Mouse (Mus musculus) ES-E14 (cell line): Measurements from ENCODE around the gene Ptprr. TPM values are rescaled to one million over a fixed set of nuclear protein-coding genes. Genes with fewer than 3 reads are reported as not detected.

Experiments used
- DNase-seq: peaks from one replicate; pipeline ENCODE4 v3.0.0-alpha.2; 2013; ENCODE audit warnings: low read depth, low spot score
- H3K27ac ChIP-seq: 2 replicates; pipeline ENCODE4 v1.5.1; 2012; ENCODE audit warnings: low read depth, mild to moderate bottlenecking, low read length, moderate library complexity, mixed read lengths; ENCODE audit not compliant: poor library complexity, insufficient read depth, severe bottlenecking
- H3K36me3 ChIP-seq: 2 replicates; pipeline ENCODE4 v1.6.1; 2012; ENCODE audit warnings: mild to moderate bottlenecking, low read length, moderate library complexity, mixed read lengths; ENCODE audit not compliant: control insufficient read depth, poor library complexity, insufficient read depth, severe bottlenecking
- H3K4me1 ChIP-seq, 2 experiments: fragments of 150-350 bp in 1 of 2; sonication (generic) in 1 of 2; 2 replicates each; pipeline ENCODE4 v1.6.1; 2012; ENCODE audit warnings: low read length in 2 of 2, mild to moderate bottlenecking in 1 of 2, mixed read lengths in 1 of 2; ENCODE audit not compliant: control insufficient read depth in 2 of 2, insufficient read depth in 2 of 2, poor library complexity in 1 of 2
- H3K4me3 ChIP-seq, 2 experiments: fragments of 150-350 bp in 1 of 2; sonication (generic) in 1 of 2; 2 replicates each; pipeline ENCODE4 v1.5.1; 2012; ENCODE audit warnings: low read length in 2 of 2, low read depth in 1 of 2, mild to moderate bottlenecking in 1 of 2, mixed read lengths in 1 of 2; ENCODE audit not compliant: insufficient read depth in 1 of 2, poor library complexity in 1 of 2, severe bottlenecking in 1 of 2
- H3K9ac ChIP-seq: 2 replicates; pipeline ENCODE4 v1.6.1; 2012; ENCODE audit warnings: low read depth, mild to moderate bottlenecking, low read length, mixed read lengths; ENCODE audit not compliant: poor library complexity, insufficient read depth, severe bottlenecking
- H3K9me3 ChIP-seq: fragments of 150-350 bp; sonication (generic); 2 replicates; pipeline ENCODE4 v1.6.1; 2012; ENCODE audit warnings: low read depth, mild to moderate bottlenecking, low read length; ENCODE audit not compliant: control insufficient read depth, insufficient read depth
- CHD2 ChIP-seq: IDR thresholded peaks from 2 replicates; pipeline ENCODE4 v1.6.1; 2014; ENCODE audit warnings: mild to moderate bottlenecking, low read depth, low read length, inconsistent platforms
- HCFC1 ChIP-seq: IDR thresholded peaks from 2 replicates; pipeline ENCODE4 v1.6.1; 2012; ENCODE audit warnings: low read length, inconsistent platforms, borderline replicate concordance; ENCODE audit not compliant: insufficient read depth
- MAFK ChIP-seq: IDR thresholded peaks from 2 replicates; pipeline ENCODE4 v1.6.1; 2014; ENCODE audit warnings: mild to moderate bottlenecking, low read depth, low read length, inconsistent platforms; ENCODE audit not compliant: insufficient read depth
- ZC3H11A ChIP-seq: IDR thresholded peaks from 2 replicates; pipeline ENCODE4 v1.6.1; 2012; ENCODE audit warnings: low read depth, mild to moderate bottlenecking, inconsistent platforms, low read length, borderline replicate concordance
- ZNF384 ChIP-seq: IDR thresholded peaks from 2 replicates; pipeline ENCODE4 v1.6.1; 2012; ENCODE audit warnings: low read depth, low read length, inconsistent platforms
- in situ Hi-C, 2 experiments: fragments of 600-800 bp; cut with MboI; formaldehyde crosslinking; loops; one replicate each; pipeline ENCODE4 v1.15.1; 2025; ENCODE audit warnings: low sequenced_read_pairs in 2 of 2, inconsistent platforms in 1 of 2; ENCODE audit not compliant: unreplicated experiment in 2 of 2
- total RNA-seq: library from RNA; depleted of rRNA; stranded (reverse); fragments of 300-350 nt; gene quantifications from 2 replicates; pipeline ENCODE4 v1.2.3, GENCODE M21; 2012

Ptprr gene
- total RNA-seq, 1 experiment: 0.13 TPM

- H3K4me3 ChIP-seq: no peak overlapping the region
- H3K27ac ChIP-seq: no peak overlapping the region
- in situ Hi-C loops: no loop called here
- no peaks in the 10 kb centered on the region for H3K36me3 ChIP-seq
- H3K9ac ChIP-seq: no peak overlapping the region
- no peak for DNase-seq
- TF ChIP-seq ZNF384: no peak
- no peak for TF ChIP-seq ZC3H11A
- TF ChIP-seq MAFK: no peak
- H3K4me1 ChIP-seq: peaks cover 0 to 4% of the 10 kb centered on the region in 2 experiments; a peak in 1 of 4 replicates
- no peaks in the 10 kb centered on the region for H3K9me3 ChIP-seq
Measured at GRCm38 (mm10) chr10:116272156-116272555, 254.1 kb downstream of the Ptprr start.

- H3K4me3 ChIP-seq: no peak within 1 kb of the TSS
- H3K9me3 ChIP-seq: no peaks in the 10 kb centered on the region
- DNase-seq: no peak
- no peaks in the 10 kb centered on the region for H3K36me3 ChIP-seq
- 0 out of 4 replicates have a peak, but pooled peaks cover 0 to 2% of the 10 kb centered on the region in 2 experiments for H3K4me1 ChIP-seq
- H3K27ac ChIP-seq: no peak within 1 kb of the TSS
- TF ChIP-seq MAFK (no peak), CHD2 (no peak), HCFC1 (no peak), ZC3H11A (no peak), ZNF384 (no peak)
- H3K9ac ChIP-seq: no peak within 1 kb of the TSS
- in situ Hi-C loops: no loop called here
Measured at GRCm38 (mm10) chr10:116275280-116275679, 257.3 kb downstream of the Ptprr start, which contains the start of gene Ptprb. Gene Ptprb (plus strand): TSS chr10:116275523.

- Histone ChIP-seq H3K4me1 (peaks cover 2 to 7% of the 10 kb centered on the region in 2 experiments; a peak in 2 of 4 replicates), H3K36me3 (no peaks in the 10 kb centered on the region), H3K4me3 (no peak overlapping the region), H3K9ac (no peak overlapping the region), H3K9me3 (no peaks in the 10 kb centered on the region), H3K27ac (no peak overlapping the region)
- TF ChIP-seq ZC3H11A (no peak), HCFC1 (no peak), CHD2 (no peak), MAFK (no peak), ZNF384 (no peak)
- no peak for DNase-seq
- in situ Hi-C loops: no loop called here
Measured at GRCm38 (mm10) chr10:116286697-116287344, 268.8 kb downstream of the Ptprr start.

GRCm38 (mm10) chr10:116288130-116288529, 270.1 kb downstream of the Ptprr start:
- Histone ChIP-seq H3K27ac (no peak overlapping the region), H3K36me3 (no peaks in the 10 kb centered on the region), H3K4me3 (no peak overlapping the region), H3K9ac (no peak overlapping the region), H3K9me3 (no peaks in the 10 kb centered on the region), H3K4me1 (peaks cover 2 to 7% of the 10 kb centered on the region in 2 experiments; a peak in 2 of 4 replicates)
- in situ Hi-C loops: no loop called here
- DNase-seq: peak; percentile 58
- TF ChIP-seq ZC3H11A (no peak), MAFK (peak; percentile 83)

- peaks cover 2 to 7% of the 10 kb centered on the region in 2 experiments; a peak in 2 of 4 replicates for H3K4me1 ChIP-seq
- no peak overlapping the region for H3K9ac ChIP-seq
- in situ Hi-C loops: no loop called here
- TF ChIP-seq MAFK (no peak), HCFC1 (no peak), CHD2 (no peak), ZC3H11A (no peak), ZNF384 (no peak)
- no peaks in the 10 kb centered on the region for H3K9me3 ChIP-seq
- DNase-seq: no peak
- H3K27ac ChIP-seq: no peak overlapping the region
- H3K36me3 ChIP-seq: no peaks in the 10 kb centered on the region
- no peak overlapping the region for H3K4me3 ChIP-seq
Measured at GRCm38 (mm10) chr10:116290483-116290882, 272.5 kb downstream of the Ptprr start.
